ENCODE assay signal across 15 mouse cellular contexts in the genomic region with DNA sequence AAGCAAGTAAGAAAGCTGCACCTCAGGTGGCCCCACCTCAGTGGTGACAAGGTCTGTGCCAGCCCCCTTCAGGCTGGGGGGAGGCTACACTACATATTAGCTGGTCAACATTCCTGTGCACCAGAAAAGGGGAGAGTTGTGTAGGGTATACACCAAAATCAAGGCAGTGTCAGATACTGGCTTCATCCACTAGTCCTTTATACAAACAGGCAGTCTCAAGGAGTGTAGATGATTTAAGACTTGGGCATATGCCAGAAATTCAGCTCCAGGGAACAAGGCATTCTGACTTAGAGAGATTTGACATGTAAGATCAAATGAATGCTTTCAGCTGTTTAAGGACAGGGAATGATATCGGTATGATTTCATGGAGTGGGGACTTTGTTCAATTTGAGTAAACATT.
DNase-seq lines count a peak whose midpoint lies in the region; ATAC-seq lines count a peak whose summit lies in the region.
"Had no signal": no experiment of that assay in that cellular context is flagged by ENCODE, and none has a peak within 500 bp of the region (broad histone marks: within the 10 kb centered on the region; RNA-seq: fewer than 3 reads in every experiment).

No protein-coding gene starts in this region.

- no peak overlapping the region for H3K4me2 ChIP-seq in lung, embryonic 16.5 days (ENCODE audit: low read depth, low read length)
- no peak overlapping the region for H3K4me2 ChIP-seq in embryonic facial prominence, embryonic 14.5 days (ENCODE audit: low read depth, low read length)
- no peak overlapping the region for H3K4me2 ChIP-seq in midbrain, embryonic 14.5 days (ENCODE audit: low read length)
- H3K4me2 ChIP-seq: intestine, embryonic 15.5 days; neural tube, embryonic 12.5 days had no signal

- WGBS in heart, embryonic 10.5 days: 39% methylated on average over 1 of the region's 1 CpGs
- 24% methylated on average over 1 of the region's 1 CpGs for WGBS in lung, embryonic 16.5 days
- 33% methylated on average over 1 of the region's 1 CpGs for WGBS in embryonic facial prominence, embryonic 14.5 days
- WGBS in midbrain, embryonic 14.5 days: 26% methylated on average over 1 of the region's 1 CpGs

- peak; percentile 82 for ATAC-seq in lung, embryonic 16.5 days (ENCODE audit: low read depth)
- ATAC-seq in embryonic facial prominence, embryonic 14.5 days (ENCODE audit: low read depth): peak; percentile 41; the same call in 1 of the 2 replicates
- 0 out of 2 replicates have a peak, but pooled peaks have one; percentile 48 for ATAC-seq in midbrain, embryonic 14.5 days (ENCODE audit: low FRiP score, low TSS enrichment)
- ATAC-seq: intestine, embryonic 15.5 days had no signal

- no peaks in the 10 kb centered on the region for H3K36me3 ChIP-seq in heart, embryonic 10.5 days
- H3K36me3 ChIP-seq in lung, embryonic 16.5 days (ENCODE audit: control insufficient read depth, insufficient read depth, low read length): no peaks in the 10 kb centered on the region
- no peaks in the 10 kb centered on the region for H3K36me3 ChIP-seq in embryonic facial prominence, embryonic 14.5 days (ENCODE audit: control insufficient read depth, insufficient read depth, low read length)
- no peaks in the 10 kb centered on the region for H3K36me3 ChIP-seq in midbrain, embryonic 14.5 days (ENCODE audit: control insufficient read depth, insufficient read depth, low read length)
- H3K36me3 ChIP-seq: intestine, embryonic 15.5 days; neural tube, embryonic 12.5 days had no signal

- 0 out of 2 replicates have a peak, but pooled peaks cover 3% of the 10 kb centered on the region for H3K4me1 ChIP-seq in heart, embryonic 10.5 days
- peaks cover 7% of the 10 kb centered on the region for H3K4me1 ChIP-seq in lung, embryonic 16.5 days (replicated peaks; ENCODE audit: control insufficient read depth, insufficient read depth, low read length)
- H3K4me1 ChIP-seq in embryonic facial prominence, embryonic 14.5 days (ENCODE audit: control insufficient read depth, insufficient read depth, low read length): no peaks in the 10 kb centered on the region
- H3K4me1 ChIP-seq in midbrain, embryonic 14.5 days (ENCODE audit: control insufficient read depth, insufficient read depth, low read length): no peaks in the 10 kb centered on the region
- H3K4me1 ChIP-seq: neural tube, embryonic 12.5 days had no signal

- no peaks in the 10 kb centered on the region for H3K9me3 ChIP-seq in heart, embryonic 10.5 days
- no peaks in the 10 kb centered on the region for H3K9me3 ChIP-seq in lung, embryonic 16.5 days (ENCODE audit: control insufficient read depth, low read length)
- no peaks in the 10 kb centered on the region for H3K9me3 ChIP-seq in embryonic facial prominence, embryonic 14.5 days (ENCODE audit: control insufficient read depth, low read length)
- H3K9me3 ChIP-seq in midbrain, embryonic 14.5 days (ENCODE audit: control insufficient read depth, low read length): no peaks in the 10 kb centered on the region
- H3K9me3 ChIP-seq: intestine, embryonic 15.5 days; neural tube, embryonic 12.5 days had no signal

- DNase-seq in heart, adult 8-10 months (ENCODE audit: low spot score): peak; percentile 26
- no peak for DNase-seq in heart, embryonic 10.5 days (ENCODE audit: low spot score)
- DNase-seq in lung, postnatal 10 days: no peak
- DNase-seq in embryonic facial prominence, embryonic 14.5 days (ENCODE audit: low spot score): peak; percentile 71
- peak; percentile 36 for DNase-seq in midbrain, embryonic 14.5 days
- no peak for DNase-seq in Muller cell, postnatal 12 days (ENCODE audit: inconsistent ontology term)
- DNase-seq in adrenal gland, adult 18-20 months (ENCODE audit: low spot score in 2 of 2): no peak
- DNase-seq: gastrocnemius, postnatal 10 days; kidney, postnatal 25 days; spleen, adult 18-20 months; thymus, adult 18-20 months had no signal

- no peak overlapping the region for H3K9ac ChIP-seq in lung, embryonic 16.5 days (ENCODE audit: low read length)
- no peak overlapping the region for H3K9ac ChIP-seq in embryonic facial prominence, embryonic 14.5 days (ENCODE audit: low read depth, low read length)
- no peak overlapping the region for H3K9ac ChIP-seq in midbrain, embryonic 14.5 days (replicated peaks; ENCODE audit: low read length)
- H3K9ac ChIP-seq: intestine, embryonic 15.5 days; neural tube, embryonic 12.5 days had no signal

- no peak overlapping the region for H3K4me3 ChIP-seq in heart, embryonic 10.5 days
- H3K4me3 ChIP-seq in lung, embryonic 16.5 days (ENCODE audit: low read length): no peak overlapping the region
- H3K4me3 ChIP-seq in embryonic facial prominence, embryonic 14.5 days (ENCODE audit: low read depth, low read length): no peak overlapping the region
- no peak overlapping the region for H3K4me3 ChIP-seq in midbrain, embryonic 14.5 days (replicated peaks; ENCODE audit: low read depth, low read length)
- H3K4me3 ChIP-seq: erythroblast, embryonic 14.5 days; intestine, embryonic 15.5 days; neural tube, embryonic 12.5 days had no signal

- no peaks in the 10 kb centered on the region for H3K27me3 ChIP-seq in heart, embryonic 10.5 days (ENCODE audit: insufficient read depth, poor library complexity, severe bottlenecking)
- H3K27me3 ChIP-seq in lung, embryonic 16.5 days (ENCODE audit: control insufficient read depth, insufficient read depth, low read depth, low read length): no peaks in the 10 kb centered on the region
- no peaks in the 10 kb centered on the region for H3K27me3 ChIP-seq in embryonic facial prominence, embryonic 14.5 days (replicated peaks; ENCODE audit: control insufficient read depth, insufficient read depth, low read length)
- H3K27me3 ChIP-seq in midbrain, embryonic 14.5 days (ENCODE audit: control insufficient read depth, insufficient read depth, low read length): no peaks in the 10 kb centered on the region
- H3K27me3 ChIP-seq: intestine, embryonic 15.5 days; neural tube, embryonic 12.5 days had no signal

- no peak overlapping the region for H3K27ac ChIP-seq in heart, embryonic 10.5 days
- H3K27ac ChIP-seq in lung, embryonic 16.5 days (ENCODE audit: low read length): no peak overlapping the region
- H3K27ac ChIP-seq in embryonic facial prominence, embryonic 14.5 days (replicated peaks; ENCODE audit: low read depth, low read length): no peak overlapping the region
- H3K27ac ChIP-seq in midbrain, embryonic 14.5 days (replicated peaks; ENCODE audit: low read depth, low read length): no peak overlapping the region
- H3K27ac ChIP-seq: intestine, embryonic 15.5 days; neural tube, embryonic 12.5 days had no signal

Comparison
In these comparisons a context has a peak if more than half of its experiments do, and no peak if none do; other contexts are left out.
1. DNase-seq: peak in heart, adult 8-10 months (single experiment), embryonic facial prominence, embryonic 14.5 days (single experiment) and midbrain, embryonic 14.5 days (single experiment); none in heart, embryonic 10.5 days (single experiment), lung, postnatal 10 days (single experiment), Muller cell, postnatal 12 days (single experiment) and adrenal gland, adult 18-20 months (0 of 2).
2. Peak in every context shown above with its lines, with median percentiles within 50 percentile points of each other: ATAC-seq.